Mouse (Mus musculus): Measurements from ENCODE around the gene Gpsm3.
"Not testable (repeated sequence)": the region's sequence is repeated elsewhere in the genome, so short reads cannot be mapped to it uniquely, and the experiment has no call there.

Gene Gpsm3

DNA sequence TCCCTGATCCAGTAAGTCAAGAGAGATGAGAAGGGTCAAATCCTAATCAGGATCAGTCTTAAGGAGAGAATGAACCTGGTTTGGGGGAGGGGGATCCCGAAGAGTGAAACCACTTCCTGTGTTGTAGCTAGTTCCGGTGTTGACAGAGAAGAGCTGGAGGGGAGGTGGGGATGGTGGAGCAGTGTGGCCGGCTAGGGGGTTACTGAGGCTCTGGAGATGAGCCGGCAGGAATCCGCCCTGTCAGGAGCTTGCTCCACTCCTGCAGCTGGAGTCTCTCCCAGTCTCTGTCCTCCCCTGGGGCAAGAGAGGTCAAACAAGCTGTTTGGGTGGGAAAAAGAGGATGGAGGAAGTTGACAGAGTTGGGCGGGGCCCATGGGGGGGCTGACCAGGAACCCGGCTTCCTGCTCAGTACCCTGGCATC, at the start of gene Gpsm3:
TSS of gene Gpsm3 (plus strand) at position 126 of the 421 bp plus-strand sequence.
- no peak for DNase-seq

DNA sequence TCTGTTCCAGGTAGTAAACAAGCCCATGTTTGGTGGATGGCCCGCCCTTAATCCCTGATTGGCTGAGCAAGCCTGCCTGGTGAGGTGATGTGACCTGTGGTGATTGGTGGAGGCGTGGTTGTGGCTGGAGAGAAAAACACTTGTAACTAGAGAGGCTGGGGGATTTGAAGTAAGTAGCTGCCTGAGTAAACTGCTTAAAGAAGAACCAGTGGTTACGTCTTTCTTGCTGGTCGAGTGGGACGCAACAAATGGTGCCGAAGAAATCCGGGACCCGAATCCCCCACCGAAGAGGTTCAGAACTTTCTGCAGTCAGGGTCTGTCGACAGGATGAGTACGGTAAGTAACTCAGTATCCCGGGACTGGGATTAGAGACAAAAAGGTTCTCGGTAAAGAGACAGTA, 46.0 kb upstream of the Gpsm3 start:
- not testable (repeated sequence) for DNase-seq

DNA sequence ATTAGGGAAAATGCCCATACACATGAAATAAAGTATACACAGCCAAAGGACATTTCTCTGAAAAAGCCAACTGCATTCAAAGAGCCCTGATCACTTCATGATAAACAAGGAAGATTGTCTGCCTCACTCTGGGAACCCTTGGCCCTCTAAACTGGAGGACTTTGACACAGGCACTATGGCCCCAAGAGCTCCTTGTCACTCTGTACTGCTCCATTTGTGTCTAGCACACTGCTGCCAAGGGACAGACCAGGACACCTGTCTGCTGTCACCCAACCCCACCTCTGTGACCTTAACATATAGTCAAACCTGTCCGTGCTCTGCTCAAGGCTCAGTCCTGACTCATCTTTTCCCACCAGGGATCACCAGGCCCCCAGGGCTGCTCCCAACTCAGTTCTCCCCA, 42.8 kb upstream of the Gpsm3 start:
- no peak for DNase-seq

DNA sequence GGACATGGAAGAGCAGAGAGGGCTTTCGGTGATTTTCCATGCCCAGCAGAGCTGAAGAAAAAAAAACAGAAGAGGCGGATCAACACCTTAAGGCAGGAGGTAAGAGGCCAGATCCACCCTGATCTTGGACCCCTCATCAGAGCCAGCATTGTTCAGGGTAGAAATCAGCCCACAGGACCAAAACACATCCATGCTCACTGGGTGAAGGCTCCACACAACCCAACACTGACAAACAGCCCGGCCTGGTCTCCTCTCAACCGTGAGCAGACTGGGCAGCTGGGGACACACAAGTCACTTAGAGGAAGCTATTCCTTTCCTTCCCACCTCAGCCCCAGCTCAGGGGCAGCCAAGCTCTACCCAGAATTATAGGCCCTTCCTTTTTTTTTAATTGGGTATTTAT, 42.0 kb upstream of the Gpsm3 start:
- DNase-seq, result no peak

DNA sequence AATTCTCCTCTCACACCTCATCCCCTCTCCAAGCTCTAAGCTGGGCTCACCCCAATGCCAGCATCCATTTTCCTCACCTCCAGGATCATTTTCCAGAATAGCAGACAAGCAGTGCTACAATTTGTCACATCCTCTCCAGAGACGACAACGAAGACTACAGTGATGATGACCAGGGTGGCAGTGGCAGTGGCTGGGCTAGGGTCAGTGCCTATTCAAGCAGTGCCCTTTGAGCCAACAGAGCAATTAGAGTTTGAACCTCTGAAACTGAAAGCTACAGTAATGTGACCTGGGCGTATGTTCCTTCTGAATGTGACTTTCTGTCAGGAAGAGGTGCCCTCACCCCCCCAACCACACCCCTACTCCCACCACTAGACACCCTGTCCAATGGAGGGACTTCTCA, 40.5 kb upstream of the Gpsm3 start:
- no peak for DNase-seq

DNA sequence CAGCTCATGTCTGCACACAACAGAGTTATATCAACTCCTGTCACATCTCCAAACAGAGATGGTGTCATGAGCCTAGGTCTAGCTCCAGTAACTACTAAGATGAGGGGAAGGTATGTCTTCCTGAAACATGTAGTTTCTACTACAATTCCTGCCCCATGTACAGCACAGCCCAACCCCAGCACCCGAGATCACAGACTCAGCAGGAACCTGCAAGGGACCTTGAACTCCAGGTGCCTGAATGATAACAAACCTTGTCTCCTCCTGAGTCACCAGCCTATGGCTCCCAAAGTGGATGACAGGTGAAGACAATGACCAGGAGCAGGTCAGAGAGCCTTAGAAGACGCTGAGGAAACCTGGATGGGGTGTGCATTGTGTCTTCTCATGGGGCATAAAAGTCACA, 39.8 kb upstream of the Gpsm3 start:
- no peak for DNase-seq

DNA sequence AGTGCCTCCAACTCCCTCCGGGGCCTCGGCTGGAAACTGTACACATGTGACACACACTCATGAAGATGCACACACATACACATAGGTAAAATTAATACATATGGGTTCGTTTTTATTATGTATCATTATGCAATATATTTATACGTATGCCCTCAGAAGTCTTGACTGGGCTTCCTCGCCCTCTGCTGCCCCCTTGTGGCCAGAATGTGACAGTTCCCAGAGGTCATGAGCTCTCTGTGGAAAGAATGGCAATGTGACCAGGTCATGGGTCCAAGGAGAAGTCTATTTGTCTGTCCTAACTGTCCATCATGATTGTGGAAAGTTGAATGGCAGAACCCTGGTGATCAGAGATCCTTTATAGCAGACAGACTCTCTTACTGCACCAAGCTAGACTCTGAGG, 34.1 kb upstream of the Gpsm3 start:
- DNase-seq, result peak; percentile 32

DNA sequence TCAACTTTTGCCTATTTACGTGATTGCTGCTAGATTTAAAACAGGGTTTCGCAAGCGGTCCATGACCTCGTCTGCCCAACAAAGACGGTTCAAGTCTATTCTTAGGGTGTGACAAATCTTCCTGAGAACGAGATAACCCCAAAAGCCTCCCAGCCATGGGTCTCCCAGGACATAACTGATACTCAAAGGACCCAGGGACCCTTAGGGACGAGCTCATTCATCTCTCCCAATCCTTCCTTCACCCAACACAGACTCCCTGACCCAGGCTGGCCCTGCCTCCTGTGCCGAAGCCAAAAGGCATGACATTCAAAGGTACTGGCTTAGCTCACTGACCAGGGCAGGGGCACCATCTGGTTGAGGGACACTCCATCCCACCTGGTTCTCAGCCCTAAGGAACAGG, 33.2 kb upstream of the Gpsm3 start:
- DNase-seq, result no peak

DNA sequence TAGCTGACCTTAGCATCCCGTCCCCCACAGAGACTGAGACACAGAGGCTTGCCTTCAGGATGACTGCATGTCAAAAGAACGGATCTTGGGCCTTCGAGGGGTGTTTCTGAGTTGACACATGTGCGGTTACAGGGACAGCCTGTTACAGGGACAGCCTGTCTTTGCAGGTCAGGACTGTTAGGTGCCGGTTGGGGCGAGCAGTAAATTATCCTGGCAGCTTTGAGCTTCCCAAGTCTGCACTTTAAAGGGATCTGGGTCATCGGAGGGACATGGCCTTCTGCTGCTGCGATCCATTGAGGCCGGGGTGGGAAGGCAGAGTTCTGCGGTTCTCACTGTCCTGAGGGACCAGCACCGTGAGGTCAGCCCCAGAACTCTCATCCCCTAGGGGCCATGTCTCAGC, 32.2 kb upstream of the Gpsm3 start:
- no peak for DNase-seq

DNA sequence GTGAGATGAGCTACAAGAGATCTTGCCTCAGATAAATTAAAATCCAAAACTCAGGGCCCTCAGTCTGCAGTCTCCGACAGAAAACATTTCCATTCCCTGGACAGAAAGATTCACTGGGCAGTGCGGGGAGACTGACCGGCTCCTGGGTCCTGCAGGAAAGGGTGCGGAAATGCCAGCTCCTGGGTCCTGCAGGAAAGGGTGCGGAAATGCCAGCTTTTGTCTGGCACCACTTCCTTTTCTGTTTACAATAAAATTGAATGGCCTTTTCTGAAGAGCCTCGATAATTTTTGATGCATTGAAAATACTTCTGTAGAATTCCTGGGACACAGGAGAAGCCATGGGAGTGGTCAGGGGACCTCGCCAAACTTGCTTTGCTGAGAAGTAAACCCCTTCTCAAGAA, 30.5 kb upstream of the Gpsm3 start:
- no peak for DNase-seq

DNA sequence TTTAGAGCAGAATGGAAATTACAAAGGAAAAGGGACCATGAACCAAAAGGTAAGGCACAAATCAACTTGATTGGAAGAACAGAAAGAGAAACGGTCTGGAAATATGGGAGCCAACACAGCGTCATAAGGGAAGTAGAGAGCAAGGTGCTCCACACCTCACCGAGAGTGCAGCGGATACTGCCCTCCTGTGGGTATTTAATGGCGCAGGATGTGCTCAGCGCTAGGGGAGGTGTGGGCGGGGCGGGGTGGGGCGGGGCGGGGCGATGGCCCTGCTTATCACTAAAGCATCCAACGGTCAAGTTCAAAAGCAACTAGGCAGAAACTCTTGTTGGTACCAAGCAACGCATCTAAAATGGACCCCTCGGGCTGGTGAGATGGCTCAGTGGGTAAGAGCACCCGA, 29.7 kb upstream of the Gpsm3 start:
- no peak for DNase-seq

DNA sequence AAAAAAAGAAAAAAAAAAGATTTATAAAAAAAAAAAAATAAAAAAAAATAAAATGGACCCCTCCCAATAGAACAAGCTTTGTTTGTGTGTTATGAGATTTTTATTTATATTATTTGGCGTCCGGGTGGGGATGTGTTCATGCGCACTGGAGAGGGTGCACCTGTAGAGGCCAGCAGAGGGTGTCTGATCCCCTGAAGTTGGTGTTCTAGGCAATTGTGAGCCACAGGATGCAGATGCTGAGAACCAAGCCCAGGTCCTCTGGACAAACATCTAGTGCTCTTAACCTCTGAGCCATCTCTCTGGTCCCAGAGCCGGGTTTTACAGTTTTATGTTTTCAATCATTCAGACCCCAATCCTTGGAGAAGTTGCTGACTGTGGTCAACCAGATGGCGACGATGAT, 29.2 kb upstream of the Gpsm3 start:
- no peak for DNase-seq

DNA sequence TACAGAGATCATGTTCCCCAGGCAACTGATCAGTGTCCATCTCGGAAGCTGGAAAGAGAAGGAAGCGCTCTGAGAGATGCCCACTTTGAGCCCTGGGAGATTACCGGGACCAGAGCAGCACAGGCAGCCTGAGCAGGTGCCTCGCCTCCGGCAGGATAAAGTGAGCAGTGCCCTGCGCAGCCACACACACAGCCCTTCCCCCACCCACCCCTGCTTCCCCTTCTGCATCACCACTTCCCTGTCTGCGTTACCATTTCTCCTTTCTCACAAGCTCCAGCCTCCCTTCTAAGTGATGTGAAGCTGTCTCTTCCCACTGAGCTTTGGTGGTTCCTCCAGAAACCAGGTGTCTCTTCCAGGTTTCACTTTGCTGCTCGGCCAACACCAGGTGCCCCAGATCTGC, 28.4 kb upstream of the Gpsm3 start:
- no peak for DNase-seq

DNA sequence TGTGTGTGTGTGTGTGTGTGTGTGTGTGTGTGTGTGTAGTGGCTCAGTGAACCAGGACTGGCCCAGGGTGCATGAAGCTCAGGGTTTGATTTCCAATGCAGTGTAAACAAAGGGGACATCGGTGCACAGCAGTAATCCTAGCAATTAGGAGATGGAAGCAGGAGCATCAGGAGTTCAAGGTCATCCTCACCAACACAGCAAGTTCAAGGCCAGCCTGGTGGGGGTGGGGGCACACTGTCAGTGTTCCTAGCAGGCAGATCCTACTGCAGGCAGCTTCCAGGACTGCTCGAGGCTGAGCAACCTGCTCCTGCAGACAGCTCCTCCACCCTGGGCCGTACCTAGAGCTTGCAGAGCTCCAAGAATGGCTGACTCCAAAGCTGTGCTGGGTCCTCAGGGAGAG, 27.0 kb upstream of the Gpsm3 start:
- DNase-seq, result no peak

DNA sequence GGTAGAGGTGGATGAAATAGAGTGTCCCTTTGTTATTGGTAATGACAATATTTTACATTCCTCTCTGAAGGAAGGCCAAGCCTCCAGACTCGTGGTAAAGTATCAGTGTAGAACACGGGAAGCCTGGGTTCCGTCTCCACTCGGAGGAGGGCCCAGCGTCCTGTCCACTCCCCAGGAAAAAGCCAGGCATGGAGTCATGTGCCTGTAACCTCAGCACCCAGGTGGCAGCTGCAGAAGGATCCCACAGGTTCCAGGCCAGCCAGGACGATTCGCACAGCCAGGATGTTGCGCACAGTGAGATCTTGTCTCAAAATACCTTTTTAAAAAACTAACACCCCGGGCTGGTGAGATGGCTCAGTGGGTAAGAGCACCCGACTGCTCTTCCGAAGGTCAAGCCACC, 26.3 kb upstream of the Gpsm3 start:
- DNase-seq, result no peak

DNA sequence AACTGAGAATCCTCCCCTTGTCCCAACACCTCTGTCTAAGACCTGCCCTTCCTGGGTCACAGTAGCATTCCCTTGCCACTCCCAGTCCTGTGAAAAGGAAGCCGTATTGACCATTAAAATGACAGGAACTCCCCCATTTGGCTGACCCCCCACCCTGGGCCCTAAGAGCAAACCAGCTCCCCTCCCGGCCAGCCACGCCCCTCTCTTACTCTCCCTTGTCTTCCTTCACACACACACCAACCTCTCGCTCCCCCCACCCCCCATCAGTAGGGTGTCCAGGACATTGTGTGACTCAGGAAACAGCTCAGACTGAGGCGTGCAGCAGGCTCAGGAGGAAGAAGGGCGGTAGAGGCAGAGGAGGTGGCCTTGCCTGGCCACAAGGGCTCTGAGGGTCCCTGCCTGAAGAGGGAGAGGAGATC, 25.6 kb upstream of the Gpsm3 start, which contains the start of gene Notch4:
TSS of gene Notch4 (plus strand) at position 266 of the 419 bp plus-strand sequence.
- DNase-seq, result no peak

DNA sequence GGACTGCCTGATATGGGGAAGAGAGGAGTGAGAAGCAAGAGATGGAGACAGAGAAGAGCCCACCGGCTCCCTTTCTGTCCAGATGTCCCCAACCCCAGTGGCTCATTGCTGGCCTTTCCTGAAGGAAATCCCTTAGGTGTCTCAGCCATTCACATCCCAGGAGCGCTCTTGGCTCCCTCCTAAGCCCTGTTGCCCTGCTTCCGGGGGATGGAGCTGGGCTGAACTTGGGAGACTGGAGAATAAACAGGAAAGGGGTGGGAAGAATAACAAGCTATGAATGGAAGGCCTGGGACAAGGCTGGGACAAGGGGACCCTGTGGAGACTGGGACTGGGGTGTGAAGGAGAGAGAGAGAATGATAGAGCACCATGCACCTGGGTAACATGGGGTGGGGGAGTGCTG, 24.8 kb upstream of the Gpsm3 start:
- DNase-seq, result no peak

DNA sequence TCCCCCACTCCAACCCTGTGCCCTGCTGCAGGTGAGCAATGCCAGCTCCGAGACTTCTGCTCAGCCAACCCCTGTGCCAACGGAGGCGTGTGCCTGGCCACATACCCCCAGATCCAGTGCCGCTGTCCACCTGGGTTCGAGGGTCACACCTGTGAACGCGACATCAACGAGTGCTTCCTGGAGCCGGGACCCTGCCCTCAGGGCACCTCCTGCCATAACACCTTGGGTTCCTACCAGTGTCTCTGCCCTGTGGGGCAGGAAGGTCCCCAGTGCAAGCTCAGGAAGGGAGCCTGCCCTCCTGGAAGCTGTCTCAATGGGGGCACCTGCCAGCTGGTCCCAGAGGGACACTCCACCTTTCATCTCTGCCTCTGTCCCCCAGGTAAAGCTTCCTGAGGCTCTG, 22.3 kb upstream of the Gpsm3 start:
- no peak for DNase-seq

DNA sequence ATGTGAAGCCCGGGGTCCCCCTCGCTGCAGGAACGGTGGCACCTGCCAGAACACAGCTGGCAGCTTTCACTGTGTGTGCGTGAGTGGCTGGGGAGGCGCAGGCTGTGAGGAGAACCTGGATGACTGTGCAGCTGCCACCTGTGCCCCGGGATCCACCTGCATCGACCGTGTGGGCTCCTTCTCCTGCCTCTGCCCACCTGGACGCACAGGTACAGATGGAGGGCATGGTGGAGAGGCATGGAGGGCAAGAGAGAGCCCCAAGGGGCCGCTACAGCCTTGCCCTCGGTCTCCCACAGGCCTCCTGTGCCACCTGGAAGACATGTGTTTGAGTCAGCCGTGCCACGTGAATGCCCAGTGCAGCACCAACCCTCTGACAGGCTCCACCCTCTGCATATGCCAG, 21.2 kb upstream of the Gpsm3 start:
- DNase-seq, result no peak

DNA sequence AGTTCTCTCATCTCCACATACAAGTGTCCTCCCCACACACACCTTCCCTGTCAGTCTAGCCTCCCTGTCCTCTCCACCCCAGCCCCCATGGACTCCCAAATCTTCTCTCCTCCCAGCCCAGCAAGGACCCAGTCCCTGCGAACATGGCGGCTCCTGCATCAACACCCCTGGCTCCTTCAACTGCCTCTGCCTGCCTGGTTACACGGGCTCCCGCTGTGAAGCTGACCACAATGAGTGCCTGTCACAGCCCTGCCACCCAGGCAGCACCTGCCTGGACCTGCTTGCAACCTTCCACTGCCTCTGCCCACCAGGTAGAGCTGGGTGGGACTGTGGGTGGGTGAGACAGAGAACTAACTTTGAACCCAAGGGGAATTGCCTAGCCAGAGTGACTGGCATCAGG, 19.7 kb upstream of the Gpsm3 start:
- no peak for DNase-seq

DNA sequence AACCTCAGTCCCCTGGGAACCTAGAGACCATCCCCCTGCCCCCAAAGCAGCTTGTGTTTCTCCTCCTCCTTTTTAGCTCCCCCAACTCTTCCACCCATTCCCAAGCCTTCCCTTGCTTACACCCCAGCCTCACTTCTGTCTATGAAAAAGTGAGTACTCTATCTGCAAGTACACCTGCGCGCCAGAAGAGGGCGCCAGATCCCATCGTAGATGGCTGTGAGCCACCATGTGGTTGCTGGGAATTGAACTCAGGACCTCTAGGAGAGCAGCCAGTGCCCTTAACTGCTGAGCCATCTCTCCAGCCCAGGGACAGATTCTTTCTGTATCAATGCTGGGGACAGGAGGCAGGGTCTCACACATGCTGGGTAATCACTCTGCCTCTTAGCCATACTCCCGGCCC, 17.7 kb upstream of the Gpsm3 start:
- no peak for DNase-seq

DNA sequence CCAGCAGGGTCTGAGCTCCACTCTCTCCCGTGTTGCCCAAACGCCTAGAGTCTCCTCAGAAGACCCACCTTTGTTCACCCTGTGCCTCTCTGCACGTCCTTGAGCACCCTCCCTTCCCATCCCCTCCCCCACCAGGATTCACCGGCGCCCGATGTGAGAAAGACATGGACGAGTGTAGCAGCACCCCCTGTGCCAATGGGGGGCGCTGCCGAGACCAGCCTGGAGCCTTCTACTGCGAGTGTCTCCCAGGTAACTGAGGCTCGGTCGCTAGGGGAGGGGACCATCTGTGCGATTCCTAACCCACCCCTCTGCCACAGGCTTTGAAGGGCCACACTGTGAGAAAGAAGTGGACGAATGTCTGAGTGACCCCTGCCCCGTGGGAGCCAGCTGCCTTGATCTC, 17.2 kb upstream of the Gpsm3 start:
- DNase-seq, result no peak

DNA sequence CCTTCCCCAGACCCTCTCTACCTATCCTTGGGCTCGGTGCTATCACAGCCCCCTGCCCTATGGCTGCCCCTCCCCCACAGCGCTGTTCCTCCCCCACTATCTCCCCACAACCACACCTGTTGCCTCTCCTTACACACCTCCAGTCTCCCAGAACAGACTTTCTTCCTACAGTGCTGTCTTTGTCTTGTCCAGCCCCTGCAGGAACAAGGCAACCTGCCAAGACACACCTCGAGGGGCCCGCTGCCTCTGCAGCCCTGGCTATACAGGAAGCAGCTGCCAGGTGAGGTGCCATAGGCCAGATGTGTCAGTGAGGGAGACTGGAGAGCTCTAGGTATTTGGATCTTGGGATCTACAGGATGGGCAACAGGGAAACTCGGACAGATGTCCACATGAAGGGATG, 13.0 kb upstream of the Gpsm3 start:
- no peak for DNase-seq

DNA sequence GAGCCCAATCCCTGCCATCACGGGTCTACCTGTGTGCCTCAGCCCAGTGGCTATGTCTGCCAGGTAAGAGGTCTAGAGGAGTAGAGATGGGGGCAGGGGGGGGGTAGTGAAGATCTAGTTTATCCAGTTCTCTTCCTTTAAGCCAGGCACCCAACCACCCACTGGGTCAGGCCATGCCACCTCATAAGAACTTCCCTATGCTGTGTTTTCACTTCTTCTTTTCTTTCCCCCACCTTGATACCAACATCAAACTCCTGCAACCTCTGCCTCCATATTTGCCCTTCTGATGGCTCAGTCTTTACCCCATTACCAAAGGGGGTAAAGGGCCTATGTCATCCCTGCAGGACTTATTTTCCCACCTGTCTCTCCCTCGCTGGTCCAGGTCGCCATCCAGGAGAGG, 11.5 kb upstream of the Gpsm3 start:
- DNase-seq, result no peak

DNA sequence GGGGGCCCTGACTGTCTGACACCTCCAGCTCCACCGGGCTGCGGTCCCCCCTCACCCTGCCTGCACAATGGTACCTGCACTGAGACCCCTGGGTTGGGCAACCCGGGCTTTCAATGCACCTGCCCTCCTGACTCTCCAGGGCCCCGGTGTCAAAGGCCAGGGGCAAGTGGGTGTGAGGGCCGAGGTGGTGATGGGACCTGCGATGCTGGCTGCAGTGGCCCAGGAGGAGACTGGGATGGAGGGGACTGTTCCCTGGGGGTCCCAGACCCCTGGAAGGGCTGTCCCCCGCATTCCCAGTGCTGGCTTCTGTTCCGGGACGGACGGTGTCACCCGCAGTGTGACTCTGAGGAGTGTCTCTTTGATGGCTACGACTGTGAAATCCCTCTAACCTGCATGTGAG, 7.1 kb upstream of the Gpsm3 start:
- DNase-seq, result no peak

DNA sequence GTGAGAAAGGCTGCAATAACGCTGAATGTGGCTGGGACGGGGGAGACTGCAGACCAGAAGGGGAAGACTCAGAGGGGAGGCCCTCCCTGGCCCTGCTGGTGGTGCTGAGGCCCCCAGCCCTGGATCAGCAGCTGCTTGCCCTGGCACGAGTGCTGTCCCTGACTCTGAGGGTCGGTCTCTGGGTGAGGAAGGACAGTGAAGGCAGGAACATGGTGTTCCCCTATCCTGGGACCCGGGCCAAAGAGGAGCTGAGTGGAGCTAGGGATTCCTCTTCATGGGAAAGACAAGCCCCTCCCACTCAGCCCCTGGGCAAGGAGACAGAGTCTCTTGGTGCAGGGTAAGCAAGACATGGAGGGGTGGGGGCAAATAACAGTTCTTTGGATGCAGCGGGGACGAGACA, 6.2 kb upstream of the Gpsm3 start:
- no peak for DNase-seq
